Mouse (Mus musculus) CH12.LX (cell line): ENCODE data around the gene Trim33. TPM values are rescaled to one million over a fixed set of nuclear protein-coding genes. Genes with fewer than 3 reads are reported as not detected.

Source experiments
- DNase-seq: peaks from one replicate; pipeline ENCODE4 v3.0.0-alpha.2; 2013; ENCODE audit errors: extremely low read depth
- H3K27ac ChIP-seq: 2 replicates; pipeline ENCODE4 v1.5.1; 2012; ENCODE audit warnings: low read depth, mild to moderate bottlenecking, control low read depth, moderate library complexity; ENCODE audit not compliant: insufficient read depth
- H3K27me3 ChIP-seq: replicated peaks from 2 replicates; pipeline ENCODE3; 2012; ENCODE audit warnings: inconsistent platforms
- H3K36me3 ChIP-seq, 2 experiments: replicated peaks in 1 of 2; 2 replicates each; pipeline versions ENCODE3 to v1.6.1; 2012; ENCODE audit warnings: inconsistent platforms in 1 of 2, low read length in 1 of 2, mild to moderate bottlenecking in 1 of 2, mixed read lengths in 1 of 2, moderate library complexity in 1 of 2; ENCODE audit not compliant: control insufficient read depth in 1 of 2, insufficient read depth in 1 of 2
- H3K4me1 ChIP-seq, 2 experiments: 2 replicates each; pipeline ENCODE4 v1.6.1; 2012; ENCODE audit warnings: inconsistent platforms in 1 of 2, moderate library complexity in 1 of 2; ENCODE audit not compliant: insufficient read depth in 2 of 2, control insufficient read depth in 1 of 2
- H3K4me2 ChIP-seq: 2 replicates; pipeline ENCODE4 v1.6.1; 2012; ENCODE audit warnings: low read depth, mild to moderate bottlenecking, control low read depth; ENCODE audit not compliant: poor library complexity, insufficient read depth, severe bottlenecking
- H3K4me3 ChIP-seq, 3 experiments: fragments of 150-350 bp in 1 of 3; sonication (generic) in 1 of 3; replicated peaks in 1 of 3; 2 replicates each; pipeline versions ENCODE3 to v1.5.1; 2011 to 2012; ENCODE audit warnings: low read depth in 2 of 3, low read length in 2 of 3, mild to moderate bottlenecking in 2 of 3, moderate library complexity in 2 of 3, control low read depth in 1 of 3, improper control_type of control experiment in 1 of 3, inconsistent platforms in 1 of 3, mixed read lengths in 1 of 3; ENCODE audit not compliant: poor library complexity in 1 of 3
- H3K79me2 ChIP-seq: replicated peaks from 2 replicates; pipeline ENCODE4 v1.6.1; 2012; ENCODE audit warnings: mild to moderate bottlenecking, moderate library complexity; ENCODE audit not compliant: control insufficient read depth, poor library complexity, insufficient read depth, severe bottlenecking; ENCODE audit errors: extremely low read depth
- H3K9ac ChIP-seq: 2 replicates; pipeline ENCODE4 v1.6.1; 2012; ENCODE audit warnings: low read depth, mild to moderate bottlenecking, control low read depth, moderate library complexity; ENCODE audit not compliant: insufficient read depth
- H3K9me3 ChIP-seq: replicated peaks from 2 replicates; pipeline ENCODE3; 2012; ENCODE audit warnings: low read length, inconsistent platforms, mixed read lengths
- BHLHE40 ChIP-seq: IDR thresholded peaks from 2 replicates; pipeline ENCODE4 v1.6.1; 2011; ENCODE audit warnings: mild to moderate bottlenecking, low read depth, low read length, improper control_type of control experiment
- CHD1 ChIP-seq: IDR thresholded peaks from 2 replicates; pipeline ENCODE4 v1.6.1; 2012; ENCODE audit warnings: low read depth, low read length, improper control_type of control experiment, inconsistent platforms
- CHD2 ChIP-seq: IDR thresholded peaks from 2 replicates; pipeline ENCODE4 v1.6.1; 2011; ENCODE audit warnings: low read length, improper control_type of control experiment
- CTCF ChIP-seq, 2 experiments: IDR thresholded peaks in 1 of 2; conservative IDR thresholded peaks in 1 of 2; 2 replicates each; pipeline ENCODE4 v1.5.1; 2011 to 2012; ENCODE audit warnings: low read depth in 2 of 2, low read length in 2 of 2, improper control_type of control experiment in 1 of 2, inconsistent platforms in 1 of 2, mild to moderate bottlenecking in 1 of 2, moderate library complexity in 1 of 2
- ELF1 ChIP-seq: IDR thresholded peaks from 2 replicates; pipeline ENCODE4 v1.6.1; 2014; ENCODE audit warnings: low read depth, mild to moderate bottlenecking, inconsistent platforms, low read length, improper control_type of control experiment
- EP300 ChIP-seq: IDR thresholded peaks from 2 replicates; pipeline ENCODE4 v1.6.1; 2011; ENCODE audit warnings: low read length, improper control_type of control experiment
- ETS1 ChIP-seq: conservative IDR thresholded peaks from 2 replicates; pipeline ENCODE4 v1.6.1; 2012; ENCODE audit warnings: low read depth, mild to moderate bottlenecking, inconsistent platforms, low read length, improper control_type of control experiment, moderate library complexity
- IRF4 ChIP-seq: IDR thresholded peaks from 2 replicates; pipeline ENCODE4 v1.6.1; 2014; ENCODE audit warnings: low read depth, mild to moderate bottlenecking, inconsistent platforms, low read length, improper control_type of control experiment
- JUN ChIP-seq: IDR thresholded peaks from 2 replicates; pipeline ENCODE4 v1.6.1; 2011; ENCODE audit warnings: low read depth, mild to moderate bottlenecking, low read length, improper control_type of control experiment, moderate library complexity; ENCODE audit not compliant: insufficient read depth
- JUND ChIP-seq: conservative IDR thresholded peaks from 2 replicates; pipeline ENCODE4 v1.6.1; 2011; ENCODE audit warnings: low read depth, low read length, improper control_type of control experiment
- KAT2A ChIP-seq: IDR thresholded peaks from 2 replicates; pipeline ENCODE4 v1.6.1; 2012; ENCODE audit warnings: low read length, improper control_type of control experiment, inconsistent platforms; ENCODE audit not compliant: insufficient replicate concordance
- MAFK ChIP-seq: IDR thresholded peaks from 2 replicates; pipeline ENCODE4 v1.6.1; 2011; ENCODE audit warnings: low read length, improper control_type of control experiment; ENCODE audit not compliant: insufficient replicate concordance
- MAZ ChIP-seq: IDR thresholded peaks from 2 replicates; pipeline ENCODE4 v1.6.1; 2012; ENCODE audit warnings: low read depth, mild to moderate bottlenecking, inconsistent platforms, low read length, improper control_type of control experiment, moderate library complexity
- MEF2A ChIP-seq: IDR thresholded peaks from 2 replicates; pipeline ENCODE4 v1.6.1; 2014; ENCODE audit warnings: low read depth, mild to moderate bottlenecking, inconsistent platforms, low read length, improper control_type of control experiment, borderline replicate concordance
- MXI1 ChIP-seq: IDR thresholded peaks from 2 replicates; pipeline ENCODE4 v1.6.1; 2011; ENCODE audit warnings: mild to moderate bottlenecking, low read depth, low read length, improper control_type of control experiment
- MYC ChIP-seq: IDR thresholded peaks from 2 replicates; pipeline ENCODE4 v1.6.1; 2011; ENCODE audit warnings: low read depth, mild to moderate bottlenecking, improper control_type of control experiment, low read length
- NELFE ChIP-seq: IDR thresholded peaks from 2 replicates; pipeline ENCODE4 v1.6.1; 2011; ENCODE audit warnings: low read depth, low read length, improper control_type of control experiment
- NRF1 ChIP-seq: IDR thresholded peaks from 2 replicates; pipeline ENCODE4 v1.6.1; 2014; ENCODE audit warnings: low read depth, mild to moderate bottlenecking, inconsistent platforms, low read length, improper control_type of control experiment, moderate library complexity
- POLR2A ChIP-seq: IDR thresholded peaks from 2 replicates; pipeline ENCODE4 v1.6.1; 2011; ENCODE audit warnings: low read depth, mild to moderate bottlenecking, improper control_type of control experiment, low read length
- POLR2AphosphoS2 ChIP-seq: IDR thresholded peaks from 2 replicates; pipeline ENCODE4 v1.6.1; 2011; ENCODE audit warnings: low read depth, low read length, improper control_type of control experiment
- RAD21 ChIP-seq: IDR thresholded peaks from 2 replicates; pipeline ENCODE4 v1.6.1; 2011; ENCODE audit warnings: low read depth, mild to moderate bottlenecking, low read length, improper control_type of control experiment, moderate library complexity
- RCOR1 ChIP-seq: conservative IDR thresholded peaks from 2 replicates; pipeline ENCODE4 v1.6.1; 2012; ENCODE audit warnings: low read depth, mild to moderate bottlenecking, inconsistent platforms, low read length, improper control_type of control experiment
- SIN3A ChIP-seq: IDR thresholded peaks from 2 replicates; pipeline ENCODE4 v1.6.1; 2012; ENCODE audit warnings: low read length, improper control_type of control experiment, inconsistent platforms
- SMC3 ChIP-seq: IDR thresholded peaks from 2 replicates; pipeline ENCODE4 v1.6.1; 2011; ENCODE audit warnings: low read depth, low read length, improper control_type of control experiment
- TCF12 ChIP-seq: IDR thresholded peaks from 2 replicates; pipeline ENCODE4 v1.6.1; 2014; ENCODE audit warnings: low read depth, mild to moderate bottlenecking, inconsistent platforms, low read length, improper control_type of control experiment
- UBTF ChIP-seq: IDR thresholded peaks from 2 replicates; pipeline ENCODE4 v1.6.1; 2012; ENCODE audit warnings: low read depth, mild to moderate bottlenecking, inconsistent platforms, low read length, improper control_type of control experiment, moderate library complexity
- USF1 ChIP-seq: IDR thresholded peaks from 2 replicates; pipeline ENCODE4 v1.6.1; 2014; ENCODE audit warnings: low read depth, mild to moderate bottlenecking, inconsistent platforms, low read length, improper control_type of control experiment
- USF2 ChIP-seq: conservative IDR thresholded peaks from 2 replicates; pipeline ENCODE4 v1.6.1; 2011; ENCODE audit warnings: low read depth, low read length, improper control_type of control experiment
- dilution Hi-C: fragments of 300-500 bp; cut with MboI; formaldehyde crosslinking; loops from 2 replicates; pipeline ENCODE4 v1.14.3; 2020; ENCODE audit warnings: low sequenced_read_pairs; ENCODE audit not compliant: extremely low pct_unique_long_range_greater_than_20kb, extremely low pct_ligation_motif_present
- in situ Hi-C: fragments of 300-500 bp; cut with MboI; formaldehyde crosslinking; loops from 3 replicates; pipeline ENCODE4 v1.14.3; 2019; ENCODE audit warnings: low sequenced_read_pairs, low pct_ligation_motif_present, low pct_unique_long_range_greater_than_20kb, mixed read lengths
- polyA plus RNA-seq: library from polyadenylated mRNA; unstranded; fragments of >175 nt; gene quantifications from 2 replicates; pipeline ENCODE4 v1.2.1, GENCODE M21; 2012; ENCODE audit warnings: low read depth; ENCODE audit not compliant: insufficient read length
- total RNA-seq, 2 experiments: library from RNA; depleted of rRNA; stranded (reverse); fragments of 300-350 nt in 1 of 2; fragments of >200 nt in 1 of 2; gene quantifications; 2 replicates each; pipeline ENCODE4 v1.2.3; 2012 to 2014

Trim33 gene
- total and polyA plus RNA-seq, 3 experiments, result 11.7 to 29.3 (median 28.1) TPM

GRCm38 (mm10) chr3:103374028-103374427 lies 94.9 kb downstream of the Trim33 start:
- dilution Hi-C loops, result no loop called here
- Histone ChIP-seq H3K9me3 (no peaks in the 10 kb centered on the region), H3K9ac (no peak overlapping the region), H3K79me2 (no peaks in the 10 kb centered on the region), H3K27me3 (peaks cover 2% of the 10 kb centered on the region), H3K4me2 (no peak overlapping the region), H3K4me1 (peaks cover 18 to 43% of the 10 kb centered on the region in 2 experiments), H3K4me3 (no peak overlapping the region), H3K27ac (no peak overlapping the region), H3K36me3 (no peaks in the 10 kb centered on the region)
- peak; percentile 69 for DNase-seq
- in situ Hi-C loops, result loop anchor here (25.0 kb wide), 1 partner anchor 162 kb away; no protein-coding TSS in a partner anchor
- TF ChIP-seq ELF1 (no peak), RAD21 (peak; percentile 67), SMC3 (peak; percentile 59), CTCF (conservative IDR thresholded peaks at IDR 0.05 in 1 of 2, IDR thresholded peaks at IDR 0.05 in 1 of 2; ENCODE audit: low read depth in 2 of 2, low read length in 2 of 2) (peak; percentile 84 to 86), JUN (no peak)

GRCm38 (mm10) chr3:103375181-103375855 lies 96.2 kb downstream of the Trim33 start:
- H3K4me3 ChIP-seq, result peak overlapping the region in 1 of 3 experiments; percentile 13
- peak; percentile 83 for DNase-seq
- H3K79me2 ChIP-seq, result no peaks in the 10 kb centered on the region
- H3K9me3 ChIP-seq, result no peaks in the 10 kb centered on the region
- H3K4me1 ChIP-seq, result peaks cover 20 to 56% of the 10 kb centered on the region in 2 experiments
- dilution Hi-C loops, result no loop called here
- H3K36me3 ChIP-seq, result no peaks in the 10 kb centered on the region
- TF ChIP-seq UBTF (no peak), POLR2AphosphoS2 (no peak), USF1 (no peak), JUND (no peak; the same call in 1 of the 2 replicates), RAD21 (no peak), CHD1 (no peak), RCOR1 (peak; percentile 48; the same call in 1 of the 2 replicates), IRF4 (peak; percentile 58; the same call in 1 of the 2 replicates), MAZ (no peak; the same call in 1 of the 2 replicates), BHLHE40 (peak; percentile 55; the same call in 1 of the 2 replicates), EP300 (peak; percentile 66; the same call in 1 of the 2 replicates), TCF12 (peak; percentile 72), KAT2A (no peak), MXI1 (no peak), SMC3 (no peak), NRF1 (no peak), MYC (0 out of 2 replicates have a peak, but pooled peaks have one; percentile 45), SIN3A (no peak), ELF1 (no peak), JUN (no peak), NELFE (no peak), POLR2A (no peak), CHD2 (peak; percentile 82), MAFK (0 out of 2 replicates have a peak, but pooled peaks have one; percentile 32), ETS1 (peak; percentile 55), USF2 (no peak), MEF2A (0 out of 2 replicates have a peak, but pooled peaks have one; percentile 28)
- TF ChIP-seq, all 38 proteins: peak for 10
- peaks cover 2% of the 10 kb centered on the region for H3K27me3 ChIP-seq
- H3K9ac ChIP-seq, result no peak overlapping the region; the same call in 1 of the 2 replicates
- peak overlapping the region; percentile 66 for H3K4me2 ChIP-seq
- peak overlapping the region; percentile 10; the same call in 1 of the 2 replicates for H3K27ac ChIP-seq
- in situ Hi-C loops, result no loop called here
